ENCODE assay signal across 8 mouse cellular contexts in genomic region chr9:121347981-121348380, GRCm38 (mm10). TPM values are rescaled to one million over a fixed set of nuclear protein-coding genes. Genes with fewer than 3 reads are reported as not detected.
A peak's percentile ranks its signal among the peaks of the same experiment; 100 is the strongest.
DNase-seq lines count a peak whose midpoint lies in the region; ATAC-seq lines count a peak whose summit lies in the region.

No protein-coding gene starts in this region.

- no peaks in the 10 kb centered on the region for H3K27me3 ChIP-seq in forebrain, embryonic 13.5 days
- no peaks in the 10 kb centered on the region for H3K27me3 ChIP-seq in limb, embryonic 12.5 days
- no peaks in the 10 kb centered on the region for H3K27me3 ChIP-seq in neural tube, embryonic 14.5 days (ENCODE audit: control insufficient read depth, insufficient read depth, low read length)

- H3K36me3 ChIP-seq in forebrain, embryonic 13.5 days (ENCODE audit: poor library complexity, severe bottlenecking), result no peaks in the 10 kb centered on the region
- H3K36me3 ChIP-seq in limb, embryonic 12.5 days, result no peaks in the 10 kb centered on the region
- no peaks in the 10 kb centered on the region for H3K36me3 ChIP-seq in neural tube, embryonic 14.5 days (ENCODE audit: control insufficient read depth, insufficient read depth, low read length)

- peaks cover 64% of the 10 kb centered on the region for H3K4me1 ChIP-seq in forebrain, embryonic 13.5 days
- peaks cover 58% of the 10 kb centered on the region for H3K4me1 ChIP-seq in limb, embryonic 12.5 days (replicated peaks)
- H3K4me1 ChIP-seq in neural tube, embryonic 14.5 days (ENCODE audit: control insufficient read depth, insufficient read depth, low read length), result peaks cover 27% of the 10 kb centered on the region

- H3K27ac ChIP-seq in forebrain, embryonic 13.5 days, result peak overlapping the region; percentile 80
- H3K27ac ChIP-seq in limb, embryonic 12.5 days, result peak overlapping the region; percentile 90
- H3K27ac ChIP-seq in neural tube, embryonic 14.5 days (ENCODE audit: low read depth, low read length), result peak overlapping the region; percentile 64

- peak; percentile 58 for DNase-seq in urinary bladder, postnatal 25 days (ENCODE audit: low spot score)
- DNase-seq in urinary bladder, postnatal 10 days (ENCODE audit: low spot score), result no peak
- peak; percentile 85 for DNase-seq in heart, postnatal 25 days (ENCODE audit: low spot score)
- DNase-seq in ovary, adult 18-20 months (ENCODE audit: low spot score), result no peak
- no peak for DNase-seq in adrenal gland, postnatal 25 days

- no peak overlapping the region for H3K4me2 ChIP-seq in forebrain, embryonic 13.5 days
- 0 out of 2 replicates have a peak overlapping the region, but pooled peaks have one; percentile 17 for H3K4me2 ChIP-seq in limb, embryonic 12.5 days
- H3K4me2 ChIP-seq in neural tube, embryonic 14.5 days (ENCODE audit: low read depth, low read length), result no peak overlapping the region

- no peak overlapping the region for H3K4me3 ChIP-seq in forebrain, embryonic 13.5 days
- no peak overlapping the region for H3K4me3 ChIP-seq in limb, embryonic 12.5 days (replicated peaks)
- H3K4me3 ChIP-seq in neural tube, embryonic 14.5 days (ENCODE audit: low read depth, low read length), result no peak overlapping the region

- 37% methylated on average over 10 of the region's 10 CpGs for WGBS in forebrain, embryonic 13.5 days
- 35% methylated on average over 10 of the region's 10 CpGs for WGBS in limb, embryonic 12.5 days
- 28% methylated on average over 10 of the region's 10 CpGs for WGBS in neural tube, embryonic 14.5 days

- intact Hi-C loops in heart, postnatal 25 days (cut with DNase I), result no loop called here

- ATAC-seq in forebrain, embryonic 13.5 days, result no peak
- ATAC-seq in limb, embryonic 12.5 days (ENCODE audit: insufficient number of reproducible peaks, insufficient read depth, low FRiP score, low TSS enrichment, low read depth), result no peak
- no peak for ATAC-seq in neural tube, embryonic 14.5 days (ENCODE audit: low read depth)

- 0 out of 2 replicates have a peak overlapping the region, but pooled peaks have one; percentile 37 for H3K9ac ChIP-seq in forebrain, embryonic 13.5 days
- 0 out of 2 replicates have a peak overlapping the region, but pooled peaks have one; percentile 23 for H3K9ac ChIP-seq in limb, embryonic 12.5 days (replicated peaks)
- H3K9ac ChIP-seq in neural tube, embryonic 14.5 days (replicated peaks; ENCODE audit: low read depth, low read length), result no peak overlapping the region

- H3K9me3 ChIP-seq in forebrain, embryonic 13.5 days (replicated peaks), result no peaks in the 10 kb centered on the region
- no peaks in the 10 kb centered on the region for H3K9me3 ChIP-seq in limb, embryonic 12.5 days
- no peaks in the 10 kb centered on the region for H3K9me3 ChIP-seq in neural tube, embryonic 14.5 days (ENCODE audit: control insufficient read depth, low read length)

RNA-seq across cellular contexts. Expression of gene Trak1, which starts 50.7 kb away (rescaled TPM):
- polyA plus RNA-seq in forebrain, embryonic 13.5 days (2015; fragmentation: Nextera tagmentation; extraction: Ambion mirVana), result 49.7 and 49.9 TPM in 2 replicates
- total RNA-seq in heart, postnatal 25 days (2021), result 100 to 1,000 TPM; 309 to 322 TPM
- 15.2 and 16.3 TPM in 2 replicates for polyA plus RNA-seq in limb, embryonic 12.5 days (2016; fragmentation: Nextera tagmentation; extraction: Ambion mirVana)
- polyA plus RNA-seq in neural tube, embryonic 14.5 days (2014; fragmentation: Nextera tagmentation; extraction: Ambion mirVana), result 58.6 and 60.0 TPM in 2 replicates
- 70.3 and 73.5 TPM in 2 replicates for total RNA-seq in adrenal gland, postnatal 25 days (2021)

Comparison
In these comparisons a context has a peak if more than half of its experiments do, and no peak if none do; other contexts are left out.
1. DNase-seq: peak in urinary bladder, postnatal 25 days (single experiment) and heart, postnatal 25 days (single experiment); none in urinary bladder, postnatal 10 days (single experiment), ovary, adult 18-20 months (single experiment) and adrenal gland, postnatal 25 days (single experiment).
2. Peak in every context shown above with its lines, with median percentiles within 50 percentile points of each other: H3K27ac ChIP-seq.